ENCODE assay signal across 11 mouse cellular contexts in genomic region chr2:168734023-168734422, GRCm38 (mm10). TPM values are rescaled to one million over a fixed set of nuclear protein-coding genes. Genes with fewer than 3 reads are reported as not detected.
DNase-seq lines count a peak whose midpoint lies in the region; ATAC-seq and TF ChIP-seq lines count a peak whose summit lies in the region.
"Had no signal": no experiment of that assay in that cellular context is flagged by ENCODE, and none has a peak within 500 bp of the region (broad histone marks: within the 10 kb centered on the region; RNA-seq: fewer than 3 reads in every experiment).

No protein-coding gene starts in this region.

- no peak for TF ChIP-seq CTCF in left cerebral cortex, adult 2 months (IDR thresholded peaks at IDR 0.05)

- peaks cover 25% of the 10 kb centered on the region for H3K4me1 ChIP-seq in brown adipose tissue, adult 24 weeks (ENCODE audit: control insufficient read depth, insufficient read depth, insufficient read length, low read length)
- H3K4me1 ChIP-seq in limb, embryonic 10.5 days = peaks cover 28% of the 10 kb centered on the region
- peaks cover 31% of the 10 kb centered on the region for H3K4me1 ChIP-seq in hindbrain, embryonic 13.5 days (replicated peaks)
- H3K4me1 ChIP-seq: limb, embryonic 15.5 days had no signal

- peak overlapping the region; percentile 32; the same call in 1 of the 2 replicates for H3K27ac ChIP-seq in left cerebral cortex, adult 2 months
- peak overlapping the region; percentile 75 for H3K27ac ChIP-seq in brown adipose tissue, adult 24 weeks (replicated peaks; ENCODE audit: low read depth, low read length)
- H3K27ac ChIP-seq in limb, embryonic 10.5 days = no peak overlapping the region
- no peak overlapping the region for H3K27ac ChIP-seq in hindbrain, embryonic 13.5 days
- H3K27ac ChIP-seq: limb, embryonic 15.5 days had no signal

- intact Hi-C loops in left cerebral cortex, adult 2 months (cut with DNase I) = no loop called here
- intact Hi-C loops in left cerebral cortex, postnatal 14 days (cut with DNase I) = no loop called here
- intact Hi-C loops in heart, postnatal 36 days (cut with DNase I) = no loop called here

- no peaks in the 10 kb centered on the region for H3K27me3 ChIP-seq in limb, embryonic 10.5 days (ENCODE audit: low read depth, poor library complexity, severe bottlenecking)
- no peaks in the 10 kb centered on the region for H3K27me3 ChIP-seq in hindbrain, embryonic 13.5 days
- H3K27me3 ChIP-seq: limb, embryonic 15.5 days; Patski had no signal

- ATAC-seq in megakaryocyte progenitor cell, adult 5-6 weeks (replicated peaks; ENCODE audit: poor library complexity) = no peak
- ATAC-seq in hindbrain, embryonic 13.5 days (ENCODE audit: low FRiP score) = no peak
- ATAC-seq: Patski had no signal

- H3K4me2 ChIP-seq in hindbrain, embryonic 13.5 days = no peak overlapping the region
- H3K4me2 ChIP-seq: limb, embryonic 15.5 days had no signal

- H3K36me3 ChIP-seq in limb, embryonic 10.5 days = no peaks in the 10 kb centered on the region
- H3K36me3 ChIP-seq in hindbrain, embryonic 13.5 days = no peaks in the 10 kb centered on the region; the same call in 1 of the 2 replicates
- H3K36me3 ChIP-seq: limb, embryonic 15.5 days had no signal

- no peak overlapping the region for H3K9ac ChIP-seq in hindbrain, embryonic 13.5 days
- H3K9ac ChIP-seq: limb, embryonic 15.5 days had no signal

- 65% methylated on average over 11 of the region's 11 CpGs for WGBS in limb, embryonic 10.5 days
- 54% methylated on average over 11 of the region's 11 CpGs for WGBS in hindbrain, embryonic 13.5 days

- H3K4me3 ChIP-seq in left cerebral cortex, adult 2 months = peak overlapping the region; percentile 2; the same call in 1 of the 2 replicates
- no peak overlapping the region for H3K4me3 ChIP-seq in brown adipose tissue, adult 24 weeks (ENCODE audit: insufficient read depth, low read depth, low read length)
- H3K4me3 ChIP-seq in limb, embryonic 10.5 days = no peak overlapping the region
- no peak overlapping the region for H3K4me3 ChIP-seq in hindbrain, embryonic 13.5 days
- H3K4me3 ChIP-seq: erythroblast, embryonic 14.5 days; limb, embryonic 15.5 days had no signal

- DNase-seq in left cerebral cortex, adult 2 months (ENCODE audit: extremely low spot score in 1 of 2, low spot score in 2 of 2) = no peak
- DNase-seq in left cerebral cortex, postnatal 14 days (ENCODE audit: low spot score in 2 of 2) = no peak
- peak; percentile 48 to 49 for DNase-seq in heart, postnatal 36 days
- DNase-seq in lung, postnatal 36 days = peak; percentile 83
- DNase-seq in limb, embryonic 10.5 days (ENCODE audit: low spot score) = no peak

- H3K9me3 ChIP-seq in limb, embryonic 10.5 days (replicated peaks) = no peaks in the 10 kb centered on the region
- H3K9me3 ChIP-seq in hindbrain, embryonic 13.5 days = no peaks in the 10 kb centered on the region
- H3K9me3 ChIP-seq: limb, embryonic 15.5 days had no signal

RNA-seq across cellular contexts. Expression of gene Atp9a, which starts 8.2 kb away (rescaled TPM):
- 100 to 1,000 TPM; 406 to 408 TPM for total RNA-seq in left cerebral cortex, adult 2 months (2021)
- total RNA-seq in left cerebral cortex, postnatal 14 days (2021) = 100 to 1,000 TPM; 418 to 426 TPM
- 49.7 and 51.4 TPM in 2 replicates for polyA plus RNA-seq in brown adipose tissue, adult 24 weeks (2012; ENCODE audit: insufficient read depth, insufficient read length, missing spikeins)
- 10 to 100 TPM; 46.1 to 54.3 TPM for total RNA-seq in heart, postnatal 36 days (2021)
- 0.15 and 0.22 TPM in 2 replicates for total RNA-seq in megakaryocyte progenitor cell, adult 5-6 weeks (2015)
- 0.27 and 0.42 TPM in 2 replicates for total RNA-seq in megakaryocyte progenitor cell, adult 5-6 weeks (2017)
- 4.9 and 6.5 TPM in 2 replicates for polyA plus RNA-seq in limb, embryonic 10.5 days (2016; fragmentation: Nextera tagmentation; extraction: Ambion mirVana)
- polyA plus RNA-seq in hindbrain, embryonic 13.5 days (2015; fragmentation: Nextera tagmentation; extraction: Ambion mirVana) = 60.4 and 65.2 TPM in 2 replicates

RNA-seq across cellular contexts. Expression of gene Sall4, which starts 33.7 kb away (rescaled TPM):
- total RNA-seq in left cerebral cortex, adult 2 months (2021) = under 1 TPM; 0.14 to 0.51 TPM
- total RNA-seq in left cerebral cortex, postnatal 14 days (2021) = not detected
- not detected in 2 replicates for polyA plus RNA-seq in brown adipose tissue, adult 24 weeks (2012; ENCODE audit: insufficient read depth, insufficient read length, missing spikeins)
- total RNA-seq in heart, postnatal 36 days (2021) = 1 to 10 TPM; 2.4 to 3.4 TPM
- total RNA-seq in megakaryocyte progenitor cell, adult 5-6 weeks (2015) = not detected in 2 replicates
- total RNA-seq in megakaryocyte progenitor cell, adult 5-6 weeks (2017) = not detected in 2 replicates
- 26.8 and 53.3 TPM in 2 replicates for polyA plus RNA-seq in limb, embryonic 10.5 days (2016; fragmentation: Nextera tagmentation; extraction: Ambion mirVana)
- polyA plus RNA-seq in hindbrain, embryonic 13.5 days (2015; fragmentation: Nextera tagmentation; extraction: Ambion mirVana) = 0.91 and 1.1 TPM in 2 replicates
- polyA plus RNA-seq: Patski had no signal

Comparison
In these comparisons a context has a peak if more than half of its experiments do, and no peak if none do; other contexts are left out.
1. DNase-seq: peak in heart, postnatal 36 days (2 of 2) and lung, postnatal 36 days (single experiment); none in left cerebral cortex, adult 2 months (0 of 2), left cerebral cortex, postnatal 14 days (0 of 2) and limb, embryonic 10.5 days (single experiment).
2. H3K27ac ChIP-seq: peak in left cerebral cortex, adult 2 months (single experiment) and brown adipose tissue, adult 24 weeks (single experiment); none in limb, embryonic 10.5 days (single experiment) and hindbrain, embryonic 13.5 days (single experiment).
3. RNA of gene Atp9a, which starts 8.2 kb away (total RNA-seq): 418 to 426 TPM in left cerebral cortex, postnatal 14 days, 406 to 408 TPM in left cerebral cortex, adult 2 months and 46.1 to 54.3 TPM in heart, postnatal 36 days; 0.15 to 0.42 TPM in megakaryocyte progenitor cell, adult 5-6 weeks; every median in the first group is over 10 times any median in the second.